Mouse (Mus musculus): ENCODE data around the gene Chuk.
"Not testable (repeated sequence)": the region's sequence is repeated elsewhere in the genome, so short reads cannot be mapped to it uniquely, and the experiment has no call there.

Chuk gene

DNA sequence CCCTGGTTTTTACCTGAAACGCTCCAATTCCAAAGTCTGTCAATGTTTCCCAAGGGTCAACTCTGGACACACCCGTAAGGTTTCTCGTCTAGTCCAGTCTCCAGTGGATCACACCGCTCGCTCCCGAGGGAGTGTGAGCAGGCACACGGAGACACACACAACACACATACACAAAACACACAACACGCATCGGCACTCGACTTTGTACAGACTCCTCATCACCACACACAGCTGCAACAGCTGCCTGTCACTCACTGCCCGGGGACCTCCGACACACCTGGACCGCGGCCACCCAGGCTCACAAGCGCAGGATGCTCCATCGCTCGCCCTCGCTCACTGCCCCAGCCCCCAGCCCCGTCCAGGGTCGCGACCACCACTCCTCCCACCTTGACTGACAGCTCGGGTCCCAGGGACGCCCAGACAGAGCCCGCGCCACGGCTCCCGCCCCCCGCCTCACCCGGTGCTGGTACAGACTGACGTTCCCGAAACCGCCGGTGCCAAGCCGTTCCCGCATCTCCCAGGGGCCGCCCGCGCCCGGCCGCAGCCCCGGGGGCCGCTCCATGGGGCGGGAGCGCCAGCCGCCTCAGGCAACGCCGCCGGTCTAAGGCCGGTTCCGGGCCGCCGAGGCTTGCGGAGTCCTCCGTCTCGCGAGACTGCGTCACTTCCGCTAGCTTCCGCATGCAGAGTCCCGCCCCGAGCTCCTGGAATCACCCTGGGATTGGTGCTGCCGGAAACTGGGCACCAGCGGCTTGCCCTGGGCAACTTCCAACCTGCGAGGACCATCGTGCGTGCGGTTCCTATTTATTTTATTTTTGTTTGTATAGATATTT, at the start of gene Chuk:
Gene Chuk (minus strand): TSS at position 650 of the 830 bp plus-strand sequence.
- peak; percentile 72 to 94 for DNase-seq (ENCODE audit: low spot score in 2 of 2)

DNA sequence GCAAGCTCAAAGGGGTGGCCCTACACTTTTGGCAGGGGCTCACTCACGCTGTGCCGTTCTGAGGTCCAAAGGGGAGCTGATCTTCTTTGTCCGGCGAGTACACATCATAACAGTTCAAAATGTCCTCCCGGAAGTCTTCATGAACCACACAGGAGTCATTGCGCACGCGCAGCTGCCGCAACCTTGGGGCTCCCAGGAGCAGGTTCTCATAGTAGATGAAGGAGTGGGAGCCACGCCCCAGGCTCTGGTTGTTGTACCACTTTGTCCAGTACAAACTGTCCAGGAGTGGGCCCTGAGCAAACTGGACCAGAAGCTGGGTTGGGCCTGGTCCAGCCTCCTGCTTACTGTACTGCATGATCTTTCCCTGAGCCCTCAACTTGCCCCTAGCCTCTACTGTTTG, 49.7 kb upstream of the Chuk start:
- no peak for DNase-seq (ENCODE audit: low spot score in 2 of 2)

DNA sequence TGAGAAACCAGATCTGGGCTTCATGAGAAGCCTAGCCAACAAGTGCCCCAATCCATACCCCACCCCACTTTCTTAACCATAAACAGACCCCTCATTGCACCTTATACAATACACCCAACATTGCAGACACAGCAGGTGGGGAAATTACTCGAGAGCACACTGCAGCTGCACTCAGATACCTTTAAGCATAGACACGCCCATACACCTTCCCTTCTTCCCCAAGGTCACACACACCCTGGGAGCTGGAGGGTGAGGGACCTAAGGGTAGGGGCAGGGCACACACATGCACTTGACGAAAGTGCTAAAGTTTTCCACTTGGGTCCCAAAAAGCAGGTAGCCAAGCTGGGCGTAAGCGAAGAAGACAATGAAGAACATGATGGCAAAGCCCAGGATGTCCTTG, 46.5 kb upstream of the Chuk start:
- DNase-seq (ENCODE audit: low spot score in 2 of 2), result no peak

DNA sequence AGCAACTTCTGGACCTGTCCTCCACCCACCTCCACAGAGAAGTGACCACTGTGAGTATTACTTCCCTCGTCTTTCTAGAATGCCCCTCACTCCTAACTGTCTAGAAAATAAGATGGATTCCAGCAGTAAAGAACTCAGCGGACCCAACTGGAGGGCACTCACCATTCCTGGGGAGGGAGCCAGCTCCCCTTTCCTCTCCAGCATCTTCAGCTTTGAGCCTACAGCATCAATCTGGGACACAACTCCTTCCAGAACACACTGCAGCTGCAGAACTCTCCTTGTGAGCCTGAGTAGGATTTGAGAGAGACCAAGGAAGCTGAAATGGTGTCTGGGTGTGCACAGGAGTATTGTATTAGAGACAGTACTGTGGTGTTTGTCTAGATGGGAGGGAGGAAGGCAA, 41.7 kb upstream of the Chuk start:
- DNase-seq (ENCODE audit: low spot score in 2 of 2), result no peak

DNA sequence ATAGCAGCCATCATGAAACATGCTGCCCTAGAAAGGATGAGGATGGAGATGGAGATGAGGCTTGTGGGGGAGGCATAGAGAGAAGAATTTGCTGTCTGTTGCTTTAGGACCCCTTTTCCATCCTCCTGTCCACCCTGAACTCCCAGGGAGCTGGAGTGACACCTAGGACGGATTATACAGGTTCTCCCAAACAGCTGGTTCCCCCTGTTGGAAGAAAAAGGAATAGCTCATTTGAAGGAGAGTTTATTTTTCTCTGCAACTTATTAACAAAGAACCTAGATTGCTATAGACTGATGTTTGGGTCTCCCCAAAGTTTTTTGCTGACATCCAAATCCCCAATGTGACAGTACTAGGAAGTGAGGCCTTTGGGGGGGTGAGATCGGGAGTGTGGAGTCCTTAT, 41.1 kb upstream of the Chuk start:
- DNase-seq (ENCODE audit: low spot score in 2 of 2), result no peak

DNA sequence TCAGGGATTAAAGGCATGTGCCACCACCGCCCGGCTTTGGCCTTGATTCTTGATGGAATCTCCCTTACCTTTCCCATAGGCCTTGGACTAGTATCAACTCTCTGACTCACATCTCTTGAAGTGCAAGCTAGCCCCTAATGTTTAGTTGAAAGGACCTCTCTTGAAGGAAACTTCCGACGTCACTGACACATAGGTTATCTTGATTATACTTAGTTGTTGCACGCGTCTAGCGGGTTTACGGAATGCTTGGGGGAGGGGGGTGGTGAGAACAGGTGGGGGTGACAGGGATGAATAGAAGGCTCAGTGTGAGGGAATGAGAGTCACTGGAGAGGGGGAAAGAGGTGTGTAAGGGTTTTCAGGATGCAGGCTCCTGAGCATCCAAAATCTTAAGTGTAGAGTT, 39.7 kb upstream of the Chuk start:
- DNase-seq (ENCODE audit: low spot score in 2 of 2), result no peak

DNA sequence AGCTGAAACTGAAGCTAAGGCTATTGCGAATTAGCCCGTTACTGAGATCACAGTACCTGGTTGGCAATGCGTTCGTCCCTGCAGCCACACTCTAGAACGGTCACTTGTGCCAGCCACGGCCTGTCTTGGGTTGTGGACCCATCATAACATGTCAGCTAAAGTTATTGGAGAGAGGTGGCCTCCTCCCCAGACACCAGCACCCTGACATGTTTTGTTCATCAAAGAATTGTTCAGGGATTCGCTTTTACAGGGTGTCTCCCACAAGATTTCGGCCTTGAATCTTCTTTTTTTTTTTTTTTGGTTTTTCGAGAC, 39.2 kb upstream of the Chuk start:
- no peak for DNase-seq (ENCODE audit: low spot score in 2 of 2)

DNA sequence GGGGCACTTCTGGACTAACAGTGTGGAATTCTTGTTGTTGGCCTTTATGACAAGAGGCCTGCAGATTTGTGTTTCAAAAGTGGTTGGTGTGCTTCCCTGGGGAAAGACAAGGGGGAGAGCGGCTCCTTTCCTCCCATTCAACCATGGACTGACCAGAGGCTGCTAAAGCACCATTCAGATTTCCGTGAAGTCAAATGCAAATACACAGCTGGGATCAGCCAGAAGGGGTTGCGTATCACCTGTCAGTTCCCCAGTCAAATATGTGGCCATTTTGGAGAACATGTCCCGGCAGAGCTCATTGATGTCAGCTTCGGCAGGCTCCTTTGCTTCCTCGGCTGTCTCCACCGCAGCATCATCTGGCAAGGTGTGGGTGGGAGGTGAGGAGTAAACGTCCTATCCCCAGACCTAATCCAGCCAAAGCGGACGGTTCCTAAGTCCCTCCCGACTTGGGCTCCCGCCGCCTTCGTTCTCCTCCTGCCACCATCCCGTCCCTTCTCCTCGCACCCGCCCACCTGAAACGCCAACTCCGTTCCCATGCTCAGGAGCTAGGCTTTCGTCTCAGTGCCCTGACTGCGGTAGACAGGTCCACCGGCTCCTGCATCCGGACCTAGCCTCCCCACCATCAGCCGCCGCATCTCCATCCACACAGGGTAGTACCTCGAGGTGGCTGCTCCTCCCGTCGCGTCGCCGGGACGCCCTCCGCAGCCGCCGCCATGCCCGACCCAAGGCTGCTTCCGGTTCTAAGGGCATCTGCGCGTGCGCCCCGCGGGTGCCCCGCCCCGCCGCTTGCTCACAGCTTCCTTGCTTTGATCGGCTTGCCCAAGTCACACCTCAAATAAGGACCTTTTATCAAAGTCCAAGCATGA, 38.7 kb upstream of the Chuk start, which contains the start of gene Bloc1s2:
Gene Bloc1s2 (minus strand): TSS at position 745 of the 866 bp plus-strand sequence.
- peak; percentile 72 to 90 for DNase-seq (ENCODE audit: low spot score in 2 of 2)

DNA sequence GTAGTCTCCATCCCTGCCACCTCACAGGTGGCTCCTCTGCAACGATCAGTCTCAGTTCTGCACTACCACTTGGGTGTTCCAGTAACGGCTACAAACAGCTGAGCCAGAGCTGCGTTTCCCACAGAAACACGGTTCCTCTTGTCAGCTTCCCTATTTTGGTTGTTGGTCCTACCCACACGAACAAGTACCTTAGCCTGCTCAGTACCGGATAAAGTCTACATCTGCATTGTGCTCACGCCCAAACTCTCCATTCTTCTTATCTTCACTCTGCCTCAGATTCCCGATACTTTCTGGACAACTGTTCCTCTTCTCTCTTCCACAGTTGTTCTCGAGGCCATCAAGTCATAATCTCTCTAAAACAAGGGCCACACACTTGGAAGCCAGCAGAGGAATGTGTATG, 37.1 kb upstream of the Chuk start:
- no peak for DNase-seq (ENCODE audit: low spot score in 2 of 2)

DNA sequence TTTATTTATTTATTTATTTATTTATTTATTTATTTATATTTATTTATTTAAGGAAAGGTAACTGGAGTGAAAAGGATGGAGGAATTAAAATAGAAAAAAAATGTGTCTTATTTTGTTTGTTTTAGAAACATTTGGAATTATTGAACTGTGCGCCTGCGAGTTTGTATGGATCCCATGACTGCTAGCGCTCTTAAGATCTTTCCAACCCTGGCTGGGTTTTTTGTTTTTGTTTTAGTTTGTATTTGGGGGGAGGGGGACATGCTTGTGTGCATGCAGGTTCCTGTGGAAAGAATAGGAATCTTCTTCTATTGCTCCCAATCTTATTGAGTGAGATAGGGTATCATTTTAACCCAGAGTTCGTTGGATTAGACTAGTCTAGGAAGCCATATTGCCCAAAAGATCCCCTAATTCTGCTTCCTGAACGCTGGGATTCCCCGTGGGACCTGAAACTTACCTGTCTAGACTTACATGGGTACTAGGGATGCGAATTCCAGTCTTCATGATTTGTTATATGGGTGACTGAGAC, 28.7 kb upstream of the Chuk start:
- DNase-seq (ENCODE audit: low spot score in 2 of 2), result no peak

DNA sequence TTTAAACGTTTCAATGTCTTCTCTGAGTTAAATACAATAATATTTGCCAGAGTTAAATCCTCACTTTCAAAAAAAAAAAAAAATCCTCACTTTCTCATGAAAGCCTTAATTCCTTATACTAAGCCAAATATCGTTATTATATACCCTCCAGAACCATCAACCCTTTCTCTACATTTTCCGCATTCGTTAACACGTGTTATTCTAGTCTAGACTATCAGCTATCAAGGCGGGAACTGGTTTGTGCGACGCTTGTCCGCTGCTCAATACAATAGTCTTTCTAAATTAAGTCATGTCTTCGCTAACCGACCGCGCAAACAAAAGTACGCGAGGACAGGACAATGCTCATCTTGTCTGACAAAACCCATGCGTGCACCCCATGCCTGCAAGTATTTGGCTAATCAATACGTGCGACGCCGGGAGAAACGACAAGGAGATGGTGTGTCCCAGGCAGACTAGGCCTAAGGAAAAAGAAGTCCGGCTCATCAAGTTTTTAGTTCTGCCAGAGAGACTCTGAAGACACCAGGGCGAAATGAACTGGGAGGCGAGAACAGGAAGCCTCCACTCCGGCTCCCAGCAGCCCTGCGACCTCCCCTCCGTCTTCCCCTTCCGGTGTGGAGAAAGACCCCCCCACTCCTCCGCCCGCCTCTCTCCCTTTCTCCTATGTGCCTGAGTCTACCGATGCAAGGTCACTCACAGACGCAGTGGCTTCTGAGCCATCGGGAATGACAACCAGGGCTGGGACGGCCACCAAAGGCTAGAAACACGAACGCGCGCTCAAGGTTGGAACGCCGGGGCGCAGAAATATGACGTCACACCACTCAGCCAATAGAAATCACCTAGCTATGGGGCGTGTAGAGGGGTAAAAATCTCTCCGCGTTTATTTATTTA, 28.0 kb upstream of the Chuk start, which contains the start of gene Cwf19l1:
Gene Cwf19l1 (minus strand): TSS at position 805 of the 888 bp plus-strand sequence.
- peak; percentile 68 to 92 for DNase-seq (ENCODE audit: low spot score in 2 of 2)

DNA sequence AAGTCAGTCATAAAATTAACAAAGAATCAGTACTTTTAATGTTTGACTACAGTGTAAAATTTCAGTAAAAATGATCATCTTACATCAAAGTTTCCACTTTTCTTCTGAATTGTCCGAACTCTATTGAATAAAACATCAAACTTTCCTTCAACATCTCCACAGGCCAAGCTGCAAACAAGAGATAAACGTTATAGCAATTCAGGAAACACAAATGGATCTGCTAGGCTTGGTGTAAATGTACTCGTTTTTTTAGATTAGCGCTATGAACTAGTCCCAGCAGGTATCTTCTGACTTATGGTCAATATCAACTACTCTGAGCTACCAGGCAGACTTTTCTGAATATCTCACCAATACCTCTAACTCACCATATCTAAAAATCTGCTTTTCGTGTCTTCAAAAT, 25.6 kb upstream of the Chuk start:
- no peak for DNase-seq (ENCODE audit: low spot score in 2 of 2)

DNA sequence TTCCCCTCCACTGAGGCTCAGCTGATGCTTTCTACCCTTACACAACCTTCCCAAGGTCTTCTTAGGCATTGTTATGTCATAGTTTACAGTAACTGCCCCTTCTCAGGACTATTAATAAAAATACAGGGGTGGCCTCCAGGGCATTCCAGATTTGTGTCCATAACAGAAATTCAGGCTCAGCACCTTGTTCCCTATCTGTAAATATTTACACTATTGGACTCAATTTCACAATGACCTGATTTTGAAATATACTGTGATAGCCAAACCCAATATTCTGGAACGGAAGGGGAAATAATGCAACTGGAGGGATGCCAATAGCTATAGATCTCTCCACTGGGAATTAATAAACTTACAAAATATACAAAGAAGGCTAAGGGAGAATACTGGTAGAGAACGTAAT, 21.3 kb upstream of the Chuk start:
- no peak for DNase-seq (ENCODE audit: low spot score in 2 of 2)

DNA sequence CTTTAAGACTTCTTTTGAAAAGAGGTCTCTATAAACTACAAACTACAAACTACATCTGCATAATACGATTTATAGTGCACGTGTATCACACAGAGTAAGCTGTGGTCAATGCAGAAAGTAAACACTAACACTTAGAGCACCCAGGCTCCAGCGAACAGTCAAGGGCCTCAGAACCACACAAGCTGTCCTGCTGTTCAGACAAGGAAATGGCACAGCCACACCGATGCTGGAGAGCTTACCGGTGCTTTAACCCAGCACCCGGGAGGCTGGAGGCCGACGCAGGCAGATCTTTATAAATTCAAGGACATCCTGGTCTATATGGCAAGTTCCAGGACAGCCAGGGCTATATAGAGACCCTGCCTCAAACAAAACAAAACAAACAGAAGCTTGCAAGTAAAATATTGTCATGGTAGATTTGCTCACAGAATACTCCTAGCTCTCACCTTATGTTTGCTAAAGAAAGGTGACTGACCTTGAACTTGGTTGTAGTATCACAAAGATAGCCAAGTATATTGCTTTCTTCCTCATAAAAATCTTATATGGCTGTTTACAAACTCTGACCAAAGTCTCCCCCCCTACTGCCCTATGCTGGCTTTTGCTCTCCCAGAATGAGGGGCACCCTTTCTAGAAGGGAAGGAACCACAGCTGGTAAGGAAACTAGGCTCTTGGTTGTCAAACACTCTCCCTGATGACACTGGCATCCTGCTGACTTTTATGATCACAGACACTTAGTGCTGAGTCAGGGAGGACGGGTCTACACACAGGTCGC, 20.6 kb upstream of the Chuk start:
- no peak for DNase-seq (ENCODE audit: low spot score in 2 of 2)

DNA sequence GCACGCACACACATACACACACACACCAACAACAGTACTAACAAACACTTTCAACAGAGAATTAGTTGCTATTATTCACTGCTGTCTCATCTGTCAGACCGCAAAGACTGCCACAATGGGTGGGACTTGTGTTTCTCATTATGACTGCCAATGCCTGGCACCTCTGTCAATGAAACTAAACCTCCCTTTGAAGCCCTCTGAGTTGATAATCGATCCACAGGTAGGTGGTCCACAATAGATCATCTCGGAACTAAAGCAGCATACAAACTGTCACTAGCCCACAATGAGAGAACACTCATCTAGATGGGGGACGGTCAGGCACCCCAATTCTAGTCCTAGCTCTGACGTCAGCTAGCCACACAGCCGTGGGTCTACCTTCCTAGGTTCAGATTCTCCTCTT, 13.9 kb upstream of the Chuk start:
- no peak for DNase-seq (ENCODE audit: low spot score in 2 of 2)

DNA sequence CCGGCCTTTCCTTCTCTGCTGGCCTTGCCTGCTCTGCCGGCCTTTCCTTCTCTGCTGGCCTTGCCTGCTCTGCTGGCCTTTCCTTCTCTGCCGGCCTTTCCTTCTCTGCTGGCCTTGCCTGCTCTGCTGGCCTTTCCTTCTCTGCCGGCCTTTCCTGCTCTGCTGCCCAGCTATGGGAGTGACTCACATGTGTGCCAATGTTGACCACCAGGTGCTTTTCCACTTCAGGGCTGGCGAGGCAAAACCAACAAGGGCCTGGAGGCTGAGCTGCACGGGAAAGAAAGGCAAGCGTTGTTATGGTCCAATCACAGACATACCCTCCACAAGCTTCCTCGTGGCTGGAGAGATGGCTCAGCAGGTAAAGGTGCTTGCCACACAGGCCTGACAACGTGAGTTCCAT, 13.4 kb upstream of the Chuk start:
- DNase-seq (ENCODE audit: low spot score in 2 of 2), result not testable (repeated sequence)

DNA sequence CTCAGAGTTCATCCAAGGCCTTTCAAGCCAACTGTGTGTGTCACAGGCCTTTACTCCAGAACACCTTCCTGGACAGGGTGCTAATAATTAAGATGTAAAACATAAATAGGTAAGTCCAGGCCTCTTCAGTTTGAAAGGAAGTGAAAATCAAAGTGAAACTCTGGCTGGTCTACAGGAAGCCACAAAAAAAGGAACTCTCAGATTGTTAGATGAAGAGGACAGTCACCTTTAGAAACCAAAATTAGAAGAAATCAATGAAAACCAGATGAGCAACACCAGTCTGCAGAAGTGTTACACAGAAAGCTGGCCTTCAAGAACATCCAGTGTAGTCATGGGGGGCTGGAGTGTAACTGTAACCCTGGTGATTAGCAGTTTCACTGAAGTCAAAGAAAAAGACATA, 10.5 kb upstream of the Chuk start:
- no peak for DNase-seq (ENCODE audit: low spot score in 2 of 2)

DNA sequence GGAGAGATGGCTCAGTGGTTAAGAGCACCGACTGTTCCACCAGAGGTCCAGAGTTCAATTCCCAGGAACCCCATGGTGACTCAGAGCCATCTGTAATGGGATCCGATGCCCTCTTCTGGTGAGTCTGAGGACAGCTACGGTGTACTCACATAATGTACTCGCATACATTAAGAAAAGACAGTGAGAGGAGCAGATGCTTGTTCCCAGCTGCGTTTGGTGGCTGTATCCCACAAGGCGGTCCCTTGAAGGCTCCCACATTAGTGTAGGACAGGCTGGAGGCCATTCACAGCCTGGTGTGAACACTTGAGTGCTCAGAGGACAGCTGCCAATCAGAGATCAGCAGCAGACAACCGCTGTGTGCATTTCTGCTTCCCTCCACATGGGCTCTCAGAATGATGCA, 4.4 kb upstream of the Chuk start:
- no peak for DNase-seq (ENCODE audit: low spot score in 2 of 2)

DNA sequence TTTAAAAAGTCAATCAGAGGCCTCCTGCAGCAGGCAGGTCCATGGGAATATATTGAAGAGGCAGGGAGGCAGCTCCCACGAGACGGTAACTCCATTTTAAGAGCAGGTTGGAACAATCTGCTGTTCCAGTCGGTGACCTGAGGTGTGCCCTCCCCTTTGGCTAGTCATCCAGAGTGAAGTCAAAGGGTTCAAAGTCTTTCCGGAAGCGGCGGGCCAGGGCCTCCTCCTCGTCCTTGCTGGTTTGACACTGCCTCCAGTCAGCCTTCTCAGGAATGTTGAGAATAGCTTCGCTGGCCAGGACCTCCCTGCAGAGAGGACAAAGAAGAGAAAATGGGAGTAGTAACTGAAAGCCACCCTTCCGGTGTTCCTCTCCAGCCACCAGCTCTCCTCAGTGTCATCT, 3.1 kb upstream of the Chuk start:
- DNase-seq (ENCODE audit: low spot score in 2 of 2), result no peak

DNA sequence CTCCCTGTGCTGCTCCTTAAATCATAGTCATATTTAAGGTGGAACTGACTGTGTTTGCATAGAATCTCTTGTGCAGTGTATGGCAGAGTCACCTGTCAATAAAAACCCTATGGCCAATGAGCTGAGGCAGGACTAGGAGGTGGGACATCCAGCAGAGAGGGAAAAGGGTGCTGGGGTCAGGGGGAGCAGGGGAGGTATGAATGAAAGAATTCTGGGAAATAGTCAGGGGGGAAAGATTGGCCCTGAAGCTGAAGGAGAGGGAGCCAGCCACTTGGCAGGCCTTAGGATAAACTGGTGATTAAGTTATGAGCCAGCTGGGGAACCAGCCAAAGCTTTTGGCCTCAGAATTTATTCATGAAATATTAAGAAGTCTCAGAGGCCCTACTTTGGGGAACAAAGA, 1.7 kb upstream of the Chuk start:
- no peak for DNase-seq (ENCODE audit: low spot score in 2 of 2)

All from left cerebral cortex, adult 9 months (tissue).